Mouse (Mus musculus): Measurements from ENCODE around the gene Apol6.

GRCm38 (mm10) chr15:77052176-77052575 lies 7.6 kb downstream of the Apol6 start:
- no peak for TF ChIP-seq POLR2A (IDR thresholded peaks at IDR 0.05; ENCODE audit: insufficient read depth, low read length)
- TF ChIP-seq CTCF (IDR thresholded peaks at IDR 0.05; ENCODE audit: low read depth, low read length) = no peak
- TF ChIP-seq EP300 (IDR thresholded peaks at IDR 0.05; ENCODE audit: insufficient read depth, low read depth, low read length) = no peak
